Mouse (Mus musculus) kidney, adult 2 months (tissue): ENCODE data around the gene Hoxa4.

Experiments
- CTCF ChIP-seq: fragments of 200-500 bp; conservative IDR thresholded peaks from 2 replicates; pipeline ENCODE4 v1.5.1; 2011; ENCODE audit warnings: low read depth, mild to moderate bottlenecking, control low read depth, low read length, moderate library complexity, mixed read lengths; ENCODE audit not compliant: insufficient read depth, insufficient read length
- POLR2A ChIP-seq: fragments of 200-500 bp; IDR thresholded peaks from one replicate; pipeline ENCODE4 v1.6.1; 2011; ENCODE audit warnings: low read depth, low read length, control low read depth

DNA sequence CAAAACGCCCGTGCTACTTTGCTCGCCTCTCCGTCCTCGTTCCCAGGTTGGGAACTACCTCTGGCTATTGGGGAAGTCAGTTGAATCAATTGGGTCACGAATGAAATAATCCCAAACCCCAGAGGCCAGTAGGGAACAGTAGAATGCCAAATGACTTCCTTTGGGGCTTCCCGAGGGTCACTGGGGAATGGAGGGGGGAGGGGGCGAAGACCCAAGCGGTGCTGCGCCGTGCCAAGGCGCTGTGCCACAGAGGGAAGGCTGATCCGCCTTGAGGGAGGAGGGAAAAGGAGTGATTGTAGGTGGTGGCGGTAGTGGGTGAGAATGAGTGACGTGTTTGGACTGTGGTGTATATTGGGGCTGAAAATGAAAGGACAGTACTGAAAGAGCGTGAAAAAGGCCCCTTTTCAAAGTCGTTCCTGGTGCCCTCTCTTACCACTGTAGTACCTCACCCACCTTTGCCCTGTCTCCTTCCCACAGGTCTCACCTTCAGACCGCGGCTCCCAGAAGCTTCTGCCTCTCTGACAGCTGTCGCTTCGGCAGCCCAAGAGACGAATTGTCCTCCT lies 21.1 kb upstream of the Hoxa4 start:
- TF ChIP-seq CTCF (no peak), POLR2A (no peak)
